Mouse (Mus musculus) forebrain, embryonic 13.5 days (tissue): ENCODE measurements around the gene Zbtb41. TPM values are rescaled to one million over a fixed set of nuclear protein-coding genes. Genes with fewer than 3 reads are reported as not detected.
A peak's percentile ranks its signal among the peaks of the same experiment; 100 is the strongest.
"Not testable (repeated sequence)": the region's sequence is repeated elsewhere in the genome, so short reads cannot be mapped to it uniquely, and the experiment has no call there.

ENCODE experiments used
- ATAC-seq: fragments of 200-750 bp; cut with Nextera tagmentation; 2 replicates; pipeline ENCODE4 v1.8.0; 2017
- H3K27ac ChIP-seq: fragments of 300-500 bp; sonication (generic); 2 replicates; pipeline ENCODE4 v1.5.1; 2015; ENCODE audit warnings: inconsistent platforms, mild to moderate bottlenecking, moderate library complexity
- H3K27me3 ChIP-seq: fragments of 300-500 bp; sonication (generic); 2 replicates; pipeline ENCODE4 v1.6.1; 2015; ENCODE audit warnings: mild to moderate bottlenecking, inconsistent platforms
- H3K36me3 ChIP-seq: fragments of 300-500 bp; sonication (generic); 2 replicates; pipeline ENCODE4 v1.6.1; 2015; ENCODE audit warnings: mild to moderate bottlenecking, inconsistent platforms; ENCODE audit not compliant: poor library complexity, severe bottlenecking
- H3K4me1 ChIP-seq: fragments of 300-500 bp; sonication (generic); 2 replicates; pipeline ENCODE4 v1.6.1; 2015; ENCODE audit warnings: inconsistent platforms
- H3K4me2 ChIP-seq: fragments of 300-500 bp; sonication (generic); 2 replicates; pipeline ENCODE4 v1.6.1; 2015; ENCODE audit warnings: inconsistent platforms, mild to moderate bottlenecking, moderate library complexity
- H3K4me3 ChIP-seq: fragments of 300-500 bp; sonication (generic); 2 replicates; pipeline ENCODE4 v1.5.1; 2015; ENCODE audit warnings: mild to moderate bottlenecking, inconsistent platforms
- H3K9ac ChIP-seq: fragments of 300-500 bp; sonication (generic); 2 replicates; pipeline ENCODE4 v1.6.1; 2015; ENCODE audit warnings: mild to moderate bottlenecking, inconsistent platforms
- H3K9me3 ChIP-seq: fragments of 300-500 bp; sonication (generic); replicated peaks from 2 replicates; pipeline ENCODE4 v1.6.1; 2016; ENCODE audit warnings: inconsistent platforms
- WGBS: fragments of 180-500 bp; shearing (Covaris S2); methylation state at CpG from one replicate; pipeline ENCODE4 v1.1.7; 2015; 5-methylcytosine and 5-hydroxymethylcytosine counted together
- polyA plus RNA-seq: library from polyadenylated mRNA; unstranded; fragments of >200 nt; fragmentation: Nextera tagmentation; extraction: Ambion mirVana; gene quantifications from 2 replicates; pipeline ENCODE4 v1.2.1, GENCODE M21; 2015

The Zbtb41 gene
- 13.4 and 15.7 TPM in 2 replicates for polyA plus RNA-seq

- Histone ChIP-seq H3K36me3 (peaks cover 7% of the 10 kb centered on the region; the same call in 1 of the 2 replicates), H3K4me1 (peaks cover 40% of the 10 kb centered on the region), H3K27ac (peak within 1 kb of the TSS; percentile 82), H3K4me3 (peak within 1 kb of the TSS; percentile 87), H3K27me3 (no peaks in the 10 kb centered on the region), H3K9me3 (no peaks in the 10 kb centered on the region), H3K4me2 (peak within 1 kb of the TSS; percentile 73), H3K9ac (peak within 1 kb of the TSS; percentile 94)
- ATAC-seq: peak; percentile 98
- WGBS: under 1% methylated on average over 67 of the region's 88 CpGs
Measured at GRCm38 (mm10) chr1:139421875-139422791, at the start of gene Zbtb41. Gene Zbtb41, plus strand, starts transcription at chr1:139422288.

- H3K9ac ChIP-seq: peak overlapping the region; percentile 1
- no peaks in the 10 kb centered on the region for H3K36me3 ChIP-seq
- H3K9me3 ChIP-seq: no peaks in the 10 kb centered on the region
- no peaks in the 10 kb centered on the region for H3K27me3 ChIP-seq
- peak overlapping the region; percentile 30 for H3K4me3 ChIP-seq
- H3K4me2 ChIP-seq: peak overlapping the region; percentile 57
- H3K27ac ChIP-seq: peak overlapping the region; percentile 69
- peaks cover 21% of the 10 kb centered on the region for H3K4me1 ChIP-seq
- peak; percentile 81 for ATAC-seq
- 5% methylated on average over 6 of the region's 6 CpGs for WGBS
Measured at GRCm38 (mm10) chr1:139375900-139376299, 46.2 kb upstream of the Zbtb41 start.

DNA sequence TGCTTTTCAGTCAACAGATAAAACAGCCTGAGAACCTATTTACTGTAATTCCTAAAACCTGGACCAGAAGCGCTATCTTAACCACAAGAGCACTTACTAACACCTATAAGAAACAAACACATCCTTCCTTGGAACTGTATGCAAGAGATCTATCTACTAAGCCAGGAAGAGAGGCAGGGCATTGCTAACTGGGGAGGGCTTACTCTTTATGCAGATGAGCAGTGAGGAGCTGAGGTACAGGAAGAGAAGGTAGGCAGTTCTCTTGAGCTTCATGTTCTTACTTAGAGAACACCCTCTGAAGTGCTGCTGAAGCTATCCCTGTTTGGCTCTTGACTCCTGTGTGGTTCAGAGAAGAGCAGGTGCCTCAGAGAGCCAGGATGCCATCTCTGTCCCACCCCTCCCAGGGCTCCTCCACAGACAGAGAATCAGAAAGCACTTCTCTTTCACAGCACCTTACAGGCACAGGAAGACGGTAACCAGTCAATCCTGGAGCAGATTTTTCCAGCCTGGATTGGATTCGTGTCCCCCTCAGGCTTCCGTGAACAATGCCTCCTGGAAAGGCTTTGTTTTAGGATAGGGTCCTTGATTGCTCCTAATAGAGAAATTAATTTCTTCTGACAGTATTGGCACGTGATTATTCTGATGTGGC lies 45.3 kb upstream of the Zbtb41 start, which contains the start of gene Crb1:
Crb1 (minus strand) TSS at position 463 of the 649 bp plus-strand sequence.
- H3K4me2 ChIP-seq: peak within 1 kb of the TSS; percentile 57
- peak within 1 kb of the TSS; percentile 49 for H3K9ac ChIP-seq
- no peaks in the 10 kb centered on the region for H3K36me3 ChIP-seq
- H3K9me3 ChIP-seq: no peaks in the 10 kb centered on the region
- peak within 1 kb of the TSS; percentile 71 for H3K27ac ChIP-seq
- ATAC-seq: peak; percentile 78
- peak within 1 kb of the TSS; percentile 30 for H3K4me3 ChIP-seq
- H3K4me1 ChIP-seq: peaks cover 21% of the 10 kb centered on the region
- WGBS: 7% methylated on average over 5 of the region's 5 CpGs
- no peaks in the 10 kb centered on the region for H3K27me3 ChIP-seq

DNA sequence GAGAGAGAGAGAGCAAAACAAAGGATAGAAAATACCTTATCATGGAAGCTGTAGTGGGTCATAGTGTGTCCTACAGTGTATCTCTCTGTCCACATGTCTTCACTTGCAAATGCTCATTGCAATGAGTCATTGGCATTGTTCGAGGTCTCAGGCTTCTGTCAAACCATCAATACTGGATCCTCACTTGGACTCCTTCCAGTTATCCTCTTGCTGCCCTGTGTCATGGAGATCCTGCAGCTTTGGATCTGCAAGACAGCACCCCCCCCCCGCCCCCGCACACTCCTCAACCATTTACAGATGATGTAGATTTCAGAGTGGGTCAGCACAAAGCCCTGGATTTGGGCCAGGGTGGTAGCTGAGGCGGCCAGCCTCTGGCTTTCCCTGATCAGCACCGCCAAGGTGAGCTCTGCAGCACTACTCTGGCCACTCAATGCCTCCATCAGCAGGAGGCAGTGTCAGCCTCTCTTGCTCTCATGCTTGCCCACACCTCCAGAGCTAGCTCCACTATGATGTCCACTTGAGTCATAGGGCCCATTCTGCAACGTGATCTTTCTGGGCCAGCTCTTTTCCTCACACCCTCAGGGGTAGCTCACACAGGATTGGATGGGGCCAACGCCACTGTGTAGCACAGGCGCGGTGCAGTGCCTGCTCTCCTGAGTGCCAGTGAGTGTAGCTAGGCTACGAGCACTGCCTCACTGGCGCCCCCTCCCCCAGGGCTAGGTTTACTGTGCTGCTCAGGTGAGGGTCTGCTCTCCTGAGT lies 43.0 kb upstream of the Zbtb41 start:
- ATAC-seq: no peak
- Histone ChIP-seq H3K27me3 (no peaks in the 10 kb centered on the region), H3K9ac (no peak overlapping the region), H3K27ac (no peak overlapping the region), H3K4me1 (peaks cover 21% of the 10 kb centered on the region), H3K4me2 (no peak overlapping the region), H3K4me3 (no peak overlapping the region), H3K36me3 (no peaks in the 10 kb centered on the region), H3K9me3 (no peaks in the 10 kb centered on the region)
- WGBS: 19% methylated on average over 11 of the region's 11 CpGs

GRCm38 (mm10) chr1:139379621-139379984 lies 42.5 kb upstream of the Zbtb41 start:
- H3K27me3 ChIP-seq: no peaks in the 10 kb centered on the region
- 25% methylated on average over 4 of the region's 4 CpGs for WGBS
- no peak overlapping the region for H3K4me3 ChIP-seq
- H3K4me1 ChIP-seq: peaks cover 21% of the 10 kb centered on the region
- no peak for ATAC-seq
- no peaks in the 10 kb centered on the region for H3K36me3 ChIP-seq
- H3K9ac ChIP-seq: no peak overlapping the region
- H3K27ac ChIP-seq: no peak overlapping the region
- H3K9me3 ChIP-seq: no peaks in the 10 kb centered on the region
- no peak overlapping the region for H3K4me2 ChIP-seq

DNA sequence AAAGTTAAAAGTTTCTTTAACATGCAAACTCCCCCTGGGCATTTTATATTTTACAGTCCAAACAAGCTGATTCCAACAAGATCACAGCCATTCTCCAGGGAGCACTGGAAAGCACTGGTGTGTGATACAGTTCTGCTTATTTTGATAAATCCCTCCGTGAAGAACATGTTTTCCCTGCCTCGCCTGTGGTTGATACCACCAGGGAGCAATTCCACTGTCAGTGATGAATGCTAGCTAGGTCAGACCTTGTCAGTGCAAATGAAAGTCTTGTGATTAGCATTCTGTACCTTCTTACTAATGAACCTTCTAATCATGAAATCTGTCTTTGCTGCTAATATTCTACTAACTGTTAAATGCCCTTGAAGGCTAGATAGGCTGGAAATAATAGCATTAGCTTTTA lies 30.3 kb upstream of the Zbtb41 start:
- no peak for ATAC-seq
- H3K4me3 ChIP-seq: no peak overlapping the region
- H3K4me1 ChIP-seq: no peaks in the 10 kb centered on the region
- H3K4me2 ChIP-seq: no peak overlapping the region
- WGBS: 62% methylated on average over 2 of the region's 2 CpGs
- H3K9me3 ChIP-seq: no peaks in the 10 kb centered on the region
- H3K36me3 ChIP-seq: no peaks in the 10 kb centered on the region
- no peak overlapping the region for H3K9ac ChIP-seq
- no peaks in the 10 kb centered on the region for H3K27me3 ChIP-seq
- H3K27ac ChIP-seq: no peak overlapping the region

- ATAC-seq: no peak
- Histone ChIP-seq H3K9me3 (no peaks in the 10 kb centered on the region), H3K4me2 (no peak overlapping the region), H3K27ac (no peak overlapping the region), H3K9ac (no peak overlapping the region), H3K27me3 (no peaks in the 10 kb centered on the region), H3K4me3 (no peak overlapping the region), H3K4me1 (no peaks in the 10 kb centered on the region), H3K36me3 (no peaks in the 10 kb centered on the region)
- WGBS: 65% methylated on average over 1 of the region's 1 CpGs
Measured at GRCm38 (mm10) chr1:139396589-139396988, 25.5 kb upstream of the Zbtb41 start.

GRCm38 (mm10) chr1:139405766-139406165 lies 16.3 kb upstream of the Zbtb41 start:
- no peak for ATAC-seq
- Histone ChIP-seq H3K4me3 (no peak overlapping the region), H3K9ac (no peak overlapping the region), H3K36me3 (no peaks in the 10 kb centered on the region), H3K4me1 (no peaks in the 10 kb centered on the region), H3K27me3 (no peaks in the 10 kb centered on the region), H3K9me3 (no peaks in the 10 kb centered on the region; the same call in 1 of the 2 replicates), H3K4me2 (no peak overlapping the region), H3K27ac (no peak overlapping the region)

- Histone ChIP-seq H3K27me3 (no peaks in the 10 kb centered on the region), H3K4me3 (no peak overlapping the region), H3K36me3 (no peaks in the 10 kb centered on the region), H3K9ac (no peak overlapping the region), H3K4me2 (no peak overlapping the region), H3K27ac (no peak overlapping the region), H3K4me1 (no peaks in the 10 kb centered on the region), H3K9me3 (no peaks in the 10 kb centered on the region; the same call in 1 of the 2 replicates)
- no peak for ATAC-seq
- 59% methylated on average over 5 of the region's 5 CpGs for WGBS
Measured at GRCm38 (mm10) chr1:139407701-139408100, 14.4 kb upstream of the Zbtb41 start.

- not testable (repeated sequence) for H3K4me1 ChIP-seq, H3K4me3 ChIP-seq, ATAC-seq, H3K27ac ChIP-seq, H3K9ac ChIP-seq, H3K4me2 ChIP-seq, H3K27me3 ChIP-seq, H3K9me3 ChIP-seq, H3K36me3 ChIP-seq
- 83% methylated on average over 2 of the region's 2 CpGs for WGBS
Measured at GRCm38 (mm10) chr1:139412365-139412764, 9.7 kb upstream of the Zbtb41 start.

GRCm38 (mm10) chr1:139413465-139413864 lies 8.6 kb upstream of the Zbtb41 start:
- H3K27ac ChIP-seq: no peak overlapping the region
- no peak overlapping the region for H3K4me2 ChIP-seq
- no peaks in the 10 kb centered on the region for H3K4me1 ChIP-seq
- WGBS: 92% methylated on average over 3 of the region's 3 CpGs
- ATAC-seq: no peak
- no peak overlapping the region for H3K4me3 ChIP-seq
- H3K27me3 ChIP-seq: no peaks in the 10 kb centered on the region
- no peaks in the 10 kb centered on the region; the same call in 1 of the 2 replicates for H3K9me3 ChIP-seq
- H3K9ac ChIP-seq: no peak overlapping the region
- H3K36me3 ChIP-seq: no peaks in the 10 kb centered on the region

DNA sequence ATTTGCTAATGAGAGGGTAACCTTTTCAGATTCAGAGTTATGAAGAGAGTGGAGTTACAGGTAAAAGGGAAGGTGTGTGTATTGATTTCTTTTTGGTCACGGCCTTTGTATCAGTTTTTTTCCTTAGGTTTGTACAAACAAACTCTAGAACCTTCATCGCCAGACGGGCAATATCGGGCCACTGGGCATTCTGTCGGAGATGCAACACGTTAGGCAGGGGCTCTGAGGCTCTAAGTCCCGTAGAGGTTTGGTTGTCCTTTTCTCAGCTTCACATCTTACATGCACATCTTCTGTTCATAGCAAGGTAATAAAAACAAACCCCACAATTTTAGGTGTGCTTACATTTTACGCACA lies 590 bp upstream of the Zbtb41 start:
- H3K27ac ChIP-seq: 0 out of 2 replicates have a peak overlapping the region, but pooled peaks have one; percentile 82
- 3% methylated on average over 8 of the region's 8 CpGs for WGBS
- peak overlapping the region; percentile 73 for H3K4me2 ChIP-seq
- peak overlapping the region; percentile 87 for H3K4me3 ChIP-seq
- ATAC-seq: peak; percentile 19; the same call in 1 of the 2 replicates
- H3K9ac ChIP-seq: peak overlapping the region; percentile 94
- no peaks in the 10 kb centered on the region for H3K27me3 ChIP-seq
- no peaks in the 10 kb centered on the region for H3K9me3 ChIP-seq
- H3K36me3 ChIP-seq: peaks cover 5% of the 10 kb centered on the region; the same call in 1 of the 2 replicates
- H3K4me1 ChIP-seq: peaks cover 35% of the 10 kb centered on the region
